Mouse (Mus musculus): ENCODE results near the gene Ambp. TPM values are rescaled to one million over a fixed set of nuclear protein-coding genes. Genes with fewer than 3 reads are reported as not detected.
A peak's percentile ranks its signal among the peaks of the same experiment; 100 is the strongest.

Ambp gene
- polyA plus RNA-seq, 1 experiment from 2014 or later: 736 TPM

GRCm38 (mm10) chr4:63171122-63171521 is 16.5 kb upstream of the Ambp start:
- DNase-seq (ENCODE audit: low spot score): no peak
- peak overlapping the region; percentile 25; the same call in 1 of the 2 replicates for H3K27ac ChIP-seq (ENCODE audit: low read depth, low read length)
- no peak for ATAC-seq (replicated peaks; ENCODE audit: low FRiP score)
- peak overlapping the region; percentile 54 for H3K4me2 ChIP-seq
- no peak overlapping the region for H3K9ac ChIP-seq (ENCODE audit: low read depth, low read length)
- 40% methylated on average over 24 of the region's 24 CpGs for WGBS
- no peaks in the 10 kb centered on the region for H3K36me3 ChIP-seq (ENCODE audit: control insufficient read depth, insufficient read depth, low read length)
- H3K9me3 ChIP-seq (ENCODE audit: control insufficient read depth, low read length): no peaks in the 10 kb centered on the region
- H3K4me3 ChIP-seq (ENCODE audit: low read depth, low read length): peak overlapping the region; percentile 40
- no peaks in the 10 kb centered on the region for H3K4me1 ChIP-seq (replicated peaks; ENCODE audit: control insufficient read depth, insufficient read depth, low read length)
- H3K27me3 ChIP-seq (replicated peaks; ENCODE audit: control insufficient read depth, insufficient read depth, low read length): peaks cover 8% of the 10 kb centered on the region; the same call in 1 of the 2 replicates

- Histone ChIP-seq H3K9ac (ENCODE audit: low read depth, low read length) (no peak overlapping the region), H3K4me1 (replicated peaks; ENCODE audit: control insufficient read depth, insufficient read depth, low read length) (no peaks in the 10 kb centered on the region), H3K36me3 (ENCODE audit: control insufficient read depth, insufficient read depth, low read length) (no peaks in the 10 kb centered on the region), H3K27ac (ENCODE audit: low read depth, low read length) (no peak overlapping the region), H3K9me3 (ENCODE audit: control insufficient read depth, low read length) (no peaks in the 10 kb centered on the region), H3K27me3 (replicated peaks; ENCODE audit: control insufficient read depth, insufficient read depth, low read length) (peaks cover 8% of the 10 kb centered on the region; the same call in 1 of the 2 replicates), H3K4me2 (no peak overlapping the region), H3K4me3 (ENCODE audit: low read depth, low read length) (no peak overlapping the region)
- WGBS: 84% methylated on average over 4 of the region's 4 CpGs
- ATAC-seq (replicated peaks; ENCODE audit: low FRiP score) (no peak), DNase-seq (ENCODE audit: low spot score) (no peak)
These were observed 15.5 kb upstream of the Ambp start for GRCm38 (mm10) chr4:63170061-63170460.

- Histone ChIP-seq H3K9me3 (ENCODE audit: control insufficient read depth, low read length) (no peaks in the 10 kb centered on the region), H3K4me1 (replicated peaks; ENCODE audit: control insufficient read depth, insufficient read depth, low read length) (no peaks in the 10 kb centered on the region), H3K4me3 (ENCODE audit: low read depth, low read length) (no peak overlapping the region), H3K4me2 (no peak overlapping the region), H3K27me3 (replicated peaks; ENCODE audit: control insufficient read depth, insufficient read depth, low read length) (peaks cover 7% of the 10 kb centered on the region; the same call in 1 of the 2 replicates), H3K36me3 (ENCODE audit: control insufficient read depth, insufficient read depth, low read length) (no peaks in the 10 kb centered on the region), H3K27ac (ENCODE audit: low read depth, low read length) (no peak overlapping the region), H3K9ac (ENCODE audit: low read depth, low read length) (no peak overlapping the region)
- ATAC-seq (replicated peaks; ENCODE audit: low FRiP score) (no peak), DNase-seq (ENCODE audit: low spot score) (no peak)
- 75% methylated on average over 5 of the region's 5 CpGs for WGBS
These were observed 11.7 kb upstream of the Ambp start for GRCm38 (mm10) chr4:63166323-63166722.

GRCm38 (mm10) chr4:63165636-63166035 is 11.0 kb upstream of the Ambp start:
- Histone ChIP-seq H3K4me3 (ENCODE audit: low read depth, low read length) (no peak overlapping the region), H3K4me2 (no peak overlapping the region), H3K27ac (ENCODE audit: low read depth, low read length) (no peak overlapping the region), H3K4me1 (replicated peaks; ENCODE audit: control insufficient read depth, insufficient read depth, low read length) (no peaks in the 10 kb centered on the region), H3K9me3 (ENCODE audit: control insufficient read depth, low read length) (no peaks in the 10 kb centered on the region), H3K9ac (ENCODE audit: low read depth, low read length) (no peak overlapping the region), H3K36me3 (ENCODE audit: control insufficient read depth, insufficient read depth, low read length) (no peaks in the 10 kb centered on the region), H3K27me3 (replicated peaks; ENCODE audit: control insufficient read depth, insufficient read depth, low read length) (0 out of 2 replicates have a peak, but pooled peaks cover 3% of the 10 kb centered on the region)
- DNase-seq (ENCODE audit: low spot score) (no peak), ATAC-seq (replicated peaks; ENCODE audit: low FRiP score) (no peak)
- 73% methylated on average over 4 of the region's 4 CpGs for WGBS

- Histone ChIP-seq H3K27ac (ENCODE audit: low read depth, low read length) (no peak overlapping the region), H3K36me3 (ENCODE audit: control insufficient read depth, insufficient read depth, low read length) (no peaks in the 10 kb centered on the region)
- peak; percentile 44 for ATAC-seq (replicated peaks; ENCODE audit: low FRiP score)
These were observed 4.5 kb upstream of the Ambp start for GRCm38 (mm10) chr4:63158961-63159592.

GRCm38 (mm10) chr4:63158192-63158591 is 3.6 kb upstream of the Ambp start:
- Histone ChIP-seq H3K4me1 (replicated peaks; ENCODE audit: control insufficient read depth, insufficient read depth, low read length) (0 out of 2 replicates have a peak, but pooled peaks cover 2% of the 10 kb centered on the region), H3K27me3 (replicated peaks; ENCODE audit: control insufficient read depth, insufficient read depth, low read length) (no peaks in the 10 kb centered on the region), H3K4me3 (ENCODE audit: low read depth, low read length) (no peak overlapping the region), H3K36me3 (ENCODE audit: control insufficient read depth, insufficient read depth, low read length) (no peaks in the 10 kb centered on the region), H3K27ac (ENCODE audit: low read depth, low read length) (no peak overlapping the region), H3K9ac (ENCODE audit: low read depth, low read length) (no peak overlapping the region), H3K9me3 (ENCODE audit: control insufficient read depth, low read length) (no peaks in the 10 kb centered on the region), H3K4me2 (no peak overlapping the region)
- ATAC-seq (replicated peaks; ENCODE audit: low FRiP score) (no peak), DNase-seq (ENCODE audit: low spot score) (no peak)
- 83% methylated on average over 7 of the region's 7 CpGs for WGBS

More at GRCm38 (mm10) chr4:63158961-63159592, 4.5 kb upstream of the Ambp start:
- Histone ChIP-seq H3K4me3 (ENCODE audit: low read depth, low read length) (no peak overlapping the region), H3K4me1 (replicated peaks; ENCODE audit: control insufficient read depth, insufficient read depth, low read length) (0 out of 2 replicates have a peak, but pooled peaks cover 2% of the 10 kb centered on the region), H3K27me3 (replicated peaks; ENCODE audit: control insufficient read depth, insufficient read depth, low read length) (no peaks in the 10 kb centered on the region), H3K9me3 (ENCODE audit: control insufficient read depth, low read length) (no peaks in the 10 kb centered on the region), H3K4me2 (no peak overlapping the region), H3K9ac (ENCODE audit: low read depth, low read length) (no peak overlapping the region)
- 17% methylated on average over 5 of the region's 5 CpGs for WGBS
- peak; percentile 71 for DNase-seq (ENCODE audit: low spot score)

- DNase-seq (ENCODE audit: low spot score): no peak
These were observed 2.4 kb upstream of the Ambp start for GRCm38 (mm10) chr4:63156726-63157634.

GRCm38 (mm10) chr4:63155596-63155995 is 997 bp upstream of the Ambp start:
- 43% methylated on average over 2 of the region's 2 CpGs for WGBS
- no peaks in the 10 kb centered on the region for H3K9me3 ChIP-seq (ENCODE audit: control insufficient read depth, low read length)
- DNase-seq (ENCODE audit: low spot score): no peak
- H3K27me3 ChIP-seq (replicated peaks; ENCODE audit: control insufficient read depth, insufficient read depth, low read length): no peaks in the 10 kb centered on the region
- no peak overlapping the region for H3K27ac ChIP-seq (ENCODE audit: low read depth, low read length)
- H3K9ac ChIP-seq (ENCODE audit: low read depth, low read length): no peak overlapping the region
- H3K4me2 ChIP-seq: no peak overlapping the region
- H3K36me3 ChIP-seq (ENCODE audit: control insufficient read depth, insufficient read depth, low read length): no peaks in the 10 kb centered on the region
- H3K4me1 ChIP-seq (replicated peaks; ENCODE audit: control insufficient read depth, insufficient read depth, low read length): 0 out of 2 replicates have a peak, but pooled peaks cover 2% of the 10 kb centered on the region
- ATAC-seq (replicated peaks; ENCODE audit: low FRiP score): no peak
- H3K4me3 ChIP-seq (ENCODE audit: low read depth, low read length): no peak overlapping the region

More at GRCm38 (mm10) chr4:63156726-63157634, 2.4 kb upstream of the Ambp start:
- 49% methylated on average over 8 of the region's 8 CpGs for WGBS
- peak; percentile 74 for ATAC-seq (replicated peaks; ENCODE audit: low FRiP score)
- Histone ChIP-seq H3K4me3 (ENCODE audit: low read depth, low read length) (no peak overlapping the region), H3K9me3 (ENCODE audit: control insufficient read depth, low read length) (no peaks in the 10 kb centered on the region), H3K4me1 (replicated peaks; ENCODE audit: control insufficient read depth, insufficient read depth, low read length) (0 out of 2 replicates have a peak, but pooled peaks cover 2% of the 10 kb centered on the region), H3K27me3 (replicated peaks; ENCODE audit: control insufficient read depth, insufficient read depth, low read length) (no peaks in the 10 kb centered on the region), H3K27ac (ENCODE audit: low read depth, low read length) (peak overlapping the region; percentile 62), H3K9ac (ENCODE audit: low read depth, low read length) (no peak overlapping the region), H3K36me3 (ENCODE audit: control insufficient read depth, insufficient read depth, low read length) (no peaks in the 10 kb centered on the region), H3K4me2 (no peak overlapping the region)
